Mouse (Mus musculus) T-helper 2 cell (primary cell): Measurements from ENCODE around the gene Pkig.
"Not testable (repeated sequence)": the region's sequence is repeated elsewhere in the genome, so short reads cannot be mapped to it uniquely, and the experiment has no call there.

ENCODE experiments used
- in situ Hi-C: fragments of 300-600 bp; cut with MboI, MseI; formaldehyde crosslinking; loops from one replicate; pipeline ENCODE4 v1.15.1; 2025; ENCODE audit warnings: high pct_unique_total_duplicates

Gene Pkig

DNA sequence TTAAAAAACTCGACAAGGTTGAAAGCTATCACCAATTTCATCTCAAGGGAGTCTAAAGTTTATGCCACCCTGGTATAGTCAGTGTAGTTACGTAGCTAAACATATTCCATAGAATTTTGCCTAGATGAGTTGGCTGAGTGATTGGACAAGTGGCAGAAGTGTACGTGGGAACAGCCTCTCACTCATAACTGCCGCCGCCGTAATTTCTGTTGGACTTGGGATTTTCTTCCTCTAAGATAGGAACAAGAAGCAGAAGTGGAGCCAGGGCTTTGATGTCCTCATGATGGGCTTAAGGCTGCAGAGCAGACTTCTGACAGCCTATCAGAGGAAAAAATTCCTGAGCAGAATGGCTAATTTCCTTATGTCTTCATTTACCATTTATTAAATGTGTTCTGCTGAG is 17.5 kb downstream of the Pkig start:
- in situ Hi-C loops = no loop called here

DNA sequence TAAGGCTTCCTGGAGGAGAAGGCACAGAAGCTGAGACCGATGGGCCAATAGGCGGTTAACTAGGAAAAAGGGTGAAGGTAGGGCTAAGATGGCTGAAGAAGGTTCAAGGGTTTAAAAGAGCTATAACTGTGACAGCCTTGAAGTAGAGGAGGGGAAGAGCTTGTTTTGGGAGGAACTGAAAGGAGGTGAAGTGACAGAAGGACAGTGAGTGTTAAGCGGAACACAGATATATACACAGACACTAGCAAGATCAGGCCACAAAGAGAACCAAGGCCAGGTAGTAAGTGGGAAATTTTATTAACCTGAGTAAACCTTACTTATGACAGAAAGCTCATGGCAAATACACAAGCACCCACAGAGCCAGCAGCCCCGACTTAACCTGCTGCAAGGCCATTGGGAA is 18.1 kb downstream of the Pkig start:
- in situ Hi-C loops = no loop called here

DNA sequence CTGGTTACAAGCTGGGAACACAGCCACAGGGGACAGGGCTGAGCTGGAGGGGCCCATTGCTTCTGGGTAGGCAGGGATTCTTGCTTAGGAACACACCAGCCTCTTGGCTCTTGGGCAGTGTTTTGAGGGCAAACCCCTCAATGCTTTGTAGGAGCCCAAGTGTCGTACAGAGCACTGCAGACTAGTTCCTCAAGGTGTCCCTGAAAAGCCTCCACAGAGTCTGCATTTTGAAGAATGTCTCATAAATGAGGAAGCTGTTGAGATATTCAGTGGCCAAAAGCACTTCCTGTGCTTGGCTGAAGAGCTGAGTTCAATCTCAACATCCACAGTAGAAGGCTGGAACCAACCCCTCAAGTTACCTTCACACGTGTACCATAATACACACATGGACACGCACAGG is 18.6 kb downstream of the Pkig start:
- in situ Hi-C loops = no loop called here

DNA sequence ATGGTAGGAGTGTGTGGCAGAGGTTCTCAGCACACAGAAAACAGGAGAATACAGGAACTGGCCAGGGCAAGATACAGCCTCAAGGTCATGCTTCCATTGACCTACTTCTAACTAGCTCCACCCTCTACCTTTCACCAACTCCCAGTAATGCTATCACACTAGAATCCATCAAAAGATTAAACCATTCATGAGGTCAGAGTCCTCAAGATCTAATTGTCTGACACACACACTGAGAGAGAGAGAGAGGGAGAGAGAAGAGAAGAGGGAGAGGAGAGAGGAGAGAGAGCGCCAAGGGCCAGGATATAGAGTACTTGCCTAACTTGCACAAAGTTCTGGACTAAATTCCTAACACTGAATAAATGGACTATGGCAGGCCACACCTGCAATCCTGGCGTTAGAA is 24.2 kb downstream of the Pkig start:
- in situ Hi-C loops = no loop called here

DNA sequence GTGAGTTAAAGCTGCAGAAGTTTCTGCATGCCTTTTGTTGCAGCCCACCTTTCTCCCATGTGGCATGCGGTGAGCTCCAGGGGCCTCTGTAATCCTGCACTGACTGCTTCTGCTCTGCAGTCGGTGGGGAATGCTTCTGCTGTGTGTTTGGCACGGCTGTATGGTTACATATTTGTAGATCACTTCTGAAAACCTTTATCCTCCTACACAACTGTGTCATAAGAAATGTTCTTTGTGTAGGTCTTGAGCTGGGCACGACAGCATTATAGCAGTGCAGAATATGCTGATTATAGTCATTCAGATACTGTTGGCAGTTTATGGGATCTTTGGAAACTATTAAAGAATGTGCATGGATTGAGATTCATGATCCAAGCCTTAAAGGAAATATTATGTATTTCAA is 27.1 kb downstream of the Pkig start:
- in situ Hi-C loops = no loop called here

DNA sequence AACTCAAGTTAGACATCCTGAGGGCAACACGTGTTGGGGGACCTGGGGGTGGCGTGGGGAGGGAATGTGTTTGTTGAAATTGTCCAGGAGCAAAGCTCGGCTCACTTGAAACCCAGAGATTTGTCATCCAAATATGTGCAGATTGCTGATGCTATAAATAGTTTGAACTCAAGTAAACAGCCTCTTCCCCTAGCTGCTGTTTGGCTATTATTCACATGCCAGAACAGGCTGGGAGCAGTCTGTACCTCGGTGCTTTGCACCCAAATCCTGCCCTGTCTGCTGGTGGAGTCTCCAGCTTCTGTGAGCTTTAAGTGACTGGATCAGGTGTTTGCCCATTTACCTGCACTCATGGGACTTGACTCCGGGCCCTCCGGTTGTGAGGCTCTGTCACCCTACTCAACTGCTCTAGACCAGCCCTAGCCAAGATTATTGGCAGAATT is 27.6 kb downstream of the Pkig start:
- in situ Hi-C loops = no loop called here

DNA sequence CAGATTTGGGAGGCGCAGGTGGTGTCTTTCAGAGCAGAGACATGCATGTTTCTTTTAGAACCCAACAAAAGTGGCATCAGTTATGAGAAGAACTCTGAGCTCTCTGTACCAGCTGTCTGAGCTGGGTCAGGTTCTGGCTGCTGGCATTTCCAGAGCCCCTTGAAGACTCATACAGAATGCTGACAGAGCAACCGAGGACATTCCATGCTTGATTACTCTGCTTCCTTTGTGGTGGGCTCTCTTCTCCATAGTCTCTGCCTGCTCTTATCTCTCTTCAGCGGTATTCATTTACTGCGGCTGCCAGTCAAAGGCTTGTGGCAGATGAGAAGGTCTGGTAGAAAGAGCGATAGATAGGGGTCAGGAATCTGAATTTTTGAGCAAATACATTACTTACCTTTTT is 28.0 kb downstream of the Pkig start:
- in situ Hi-C loops = no loop called here

DNA sequence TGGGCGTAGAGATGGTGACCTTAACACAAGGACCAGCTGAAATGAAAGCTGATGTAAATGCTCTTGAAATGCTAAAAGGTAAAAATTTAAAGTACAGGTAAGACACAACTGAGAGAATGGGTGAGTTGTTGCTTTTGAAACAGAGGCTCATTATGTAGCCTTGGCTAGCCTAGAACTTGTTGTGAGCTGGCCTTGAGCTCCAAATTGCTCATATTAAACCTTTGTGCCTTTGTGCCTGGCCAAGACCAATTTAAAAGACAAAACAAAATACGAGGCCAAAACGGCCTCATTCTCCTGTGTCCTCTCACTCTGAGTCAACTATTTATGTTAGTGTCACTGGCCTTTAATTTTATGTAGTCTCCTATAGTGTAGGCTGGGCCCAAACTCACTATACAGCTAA is 28.7 kb downstream of the Pkig start:
- in situ Hi-C loops = no loop called here

DNA sequence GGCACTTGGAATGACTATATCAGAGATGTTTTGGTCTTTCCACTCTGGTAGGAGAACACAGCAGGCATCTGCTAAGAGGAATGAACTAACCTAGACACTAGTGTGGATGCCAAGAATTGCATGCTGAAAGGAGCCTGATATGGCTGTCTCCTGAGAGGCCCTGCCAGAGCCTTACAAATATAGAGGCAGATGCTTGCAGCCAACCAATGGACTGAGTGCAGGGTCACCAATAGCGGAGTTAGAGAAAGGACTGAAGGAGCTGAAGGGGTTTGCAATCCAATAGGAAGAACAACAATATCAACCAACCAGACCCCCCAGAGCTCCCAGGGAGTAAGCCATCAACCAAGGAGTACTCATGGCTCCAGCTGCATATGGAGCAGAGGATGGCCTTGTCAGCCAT is 30.2 kb downstream of the Pkig start:
- in situ Hi-C loops = not testable (repeated sequence)

DNA sequence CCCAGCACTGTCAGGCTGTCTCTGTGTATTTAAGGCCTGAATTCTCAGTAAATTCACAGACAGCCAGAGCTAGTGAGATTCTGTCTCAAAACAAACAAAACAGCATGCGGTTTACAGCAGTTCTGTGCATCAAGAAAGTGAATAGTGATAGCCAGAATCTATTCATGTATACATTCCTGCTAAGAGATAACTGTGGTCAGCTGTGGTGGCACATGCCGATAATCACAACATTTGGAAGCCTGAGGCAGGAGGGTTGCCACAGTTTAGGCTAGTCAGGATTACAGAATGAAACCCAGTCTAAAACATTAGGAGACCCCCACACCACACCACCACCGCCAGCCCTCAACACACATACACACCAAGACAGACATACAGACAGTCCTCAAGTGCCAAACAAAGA is 31.6 kb downstream of the Pkig start:
- in situ Hi-C loops = no loop called here

DNA sequence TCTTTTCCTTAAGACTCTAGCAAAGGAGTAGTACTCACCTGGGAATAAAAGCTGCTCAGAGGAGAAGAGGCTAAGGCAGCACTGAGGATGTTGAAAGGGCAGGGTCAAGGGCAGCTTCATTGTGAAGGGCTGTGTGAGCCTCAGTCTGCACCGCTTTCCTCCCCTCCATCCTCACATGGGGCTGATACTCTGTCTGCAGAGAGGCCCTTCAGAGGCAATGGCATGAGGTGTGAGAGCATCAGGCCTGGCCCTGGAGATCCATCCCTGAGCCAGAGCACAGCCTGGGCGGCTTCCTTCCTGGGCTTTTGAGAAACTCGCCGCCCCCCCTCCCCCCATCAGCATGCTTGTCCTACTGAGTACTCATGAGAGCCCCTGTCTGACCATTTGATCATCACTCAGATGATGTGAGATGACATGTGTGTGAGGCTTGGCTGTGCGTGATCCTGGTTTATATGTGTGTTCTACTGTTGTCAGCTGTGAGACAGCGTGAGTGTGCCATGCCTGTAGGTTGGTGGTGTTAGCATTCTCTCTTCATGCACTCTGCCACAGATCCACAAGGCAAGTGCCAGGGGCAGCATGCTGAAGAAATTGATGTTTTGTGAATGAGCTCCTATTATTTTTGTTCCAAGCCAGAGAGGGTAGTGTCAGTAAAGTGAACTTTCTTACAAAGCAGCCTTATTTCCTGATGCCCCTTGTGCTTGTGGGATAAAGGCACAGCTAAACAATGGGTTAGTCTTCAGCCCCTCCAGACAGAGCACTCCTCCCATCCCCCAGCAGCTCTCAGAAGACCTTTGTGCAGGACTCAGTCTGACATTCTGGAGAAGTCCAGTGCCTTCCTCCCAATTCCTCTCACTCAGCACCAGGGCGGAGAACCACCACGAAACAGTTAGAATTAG is 32.5 kb downstream of the Pkig start:
- in situ Hi-C loops = no loop called here

DNA sequence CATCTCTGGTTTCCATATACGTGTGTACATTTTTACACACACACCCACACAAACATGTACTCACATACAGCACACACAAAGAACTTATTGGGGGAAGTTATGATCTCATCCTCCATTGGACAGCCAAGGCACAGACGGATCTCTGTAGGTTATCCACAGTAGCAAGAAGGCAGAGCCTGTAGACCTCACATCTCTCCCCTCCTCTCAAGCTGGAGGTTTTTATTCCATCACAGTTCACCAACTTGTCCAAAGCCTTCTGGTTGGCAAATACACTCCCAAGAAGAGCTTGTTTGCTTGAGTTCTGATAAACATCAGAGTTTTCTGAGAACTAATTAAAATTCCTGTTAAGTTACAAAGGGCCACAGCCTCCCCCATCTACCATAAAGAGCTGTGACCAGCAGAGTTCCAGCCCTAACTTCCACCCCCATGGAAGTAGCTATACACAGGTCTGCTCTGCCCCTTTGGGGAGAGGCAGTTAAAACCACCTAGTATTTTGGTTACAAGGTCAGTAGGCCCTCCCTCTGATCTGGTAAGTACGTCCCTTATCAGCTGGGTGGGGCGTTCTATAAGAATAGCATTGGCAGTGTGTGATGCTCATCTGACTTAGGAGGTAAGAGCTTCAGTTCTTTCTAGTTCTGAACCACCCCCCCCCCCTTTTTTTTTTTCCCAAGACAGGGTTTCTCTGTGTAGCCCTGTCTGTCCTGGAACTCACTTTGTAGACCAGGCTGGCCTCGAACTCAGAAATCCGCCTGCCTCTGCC is 33.8 kb downstream of the Pkig start:
- in situ Hi-C loops = no loop called here

DNA sequence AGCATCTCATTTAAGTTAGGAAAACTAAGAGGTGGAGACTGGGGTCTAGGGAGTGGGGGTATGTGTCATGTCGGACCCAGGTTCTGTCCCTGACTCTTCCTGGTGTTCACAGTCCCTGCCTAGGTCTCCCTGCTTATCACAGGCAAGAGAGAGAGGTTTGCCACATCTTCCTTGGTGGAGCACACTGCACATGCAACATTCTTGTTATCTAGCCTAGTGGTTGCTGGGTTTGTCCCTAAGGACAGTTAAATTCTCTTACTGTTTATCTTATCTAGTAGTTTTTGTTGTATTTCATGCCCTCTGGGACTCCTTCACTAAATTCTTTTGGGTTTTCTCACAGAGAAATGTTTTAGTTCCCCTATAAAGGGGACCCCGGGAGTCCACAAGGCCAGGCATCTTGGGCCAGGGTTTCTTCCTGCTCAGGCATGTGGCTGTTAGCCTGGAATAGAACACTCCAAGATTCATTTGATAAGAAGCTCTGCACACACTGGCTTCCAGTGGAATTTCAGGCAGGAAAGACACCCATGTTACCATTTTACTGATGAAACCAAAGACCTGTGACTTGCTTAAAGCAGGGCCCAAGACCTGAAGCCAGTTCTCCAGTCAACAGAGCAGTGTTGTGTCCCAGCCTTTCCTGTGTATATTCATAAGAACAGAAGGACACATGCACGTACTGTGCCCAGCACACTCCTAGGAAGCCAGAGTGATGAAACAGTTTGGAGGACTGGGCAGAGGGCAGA is 34.9 kb downstream of the Pkig start:
- in situ Hi-C loops = no loop called here

DNA sequence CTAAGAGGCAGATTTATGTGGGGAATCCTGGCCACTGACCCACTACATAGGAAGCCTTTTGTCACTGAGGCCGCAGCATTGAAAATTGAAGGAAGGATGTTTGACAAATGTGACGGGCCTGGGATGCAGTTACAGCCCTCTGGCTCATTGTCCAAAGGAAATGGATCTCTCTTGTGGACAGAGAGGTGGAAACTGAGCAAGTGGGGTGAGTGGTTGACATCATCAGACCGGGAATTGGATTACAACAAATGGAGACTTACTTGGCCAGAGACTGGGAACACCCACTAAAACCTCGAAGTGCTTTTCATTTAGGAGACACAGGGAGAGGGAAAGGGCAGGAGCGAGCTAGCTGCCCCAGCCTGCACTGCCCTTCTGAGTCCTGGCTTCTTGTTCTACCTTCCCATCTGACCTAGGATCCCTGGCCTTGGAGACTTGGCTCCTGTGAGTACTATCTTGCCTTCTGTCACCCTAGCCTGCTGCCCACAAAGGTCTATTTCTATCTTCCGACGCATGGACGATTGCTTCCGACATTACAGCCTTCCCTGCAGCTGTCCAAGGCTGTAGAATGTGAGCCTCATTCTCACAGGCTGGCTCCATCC is 35.6 kb downstream of the Pkig start:
- in situ Hi-C loops = no loop called here

DNA sequence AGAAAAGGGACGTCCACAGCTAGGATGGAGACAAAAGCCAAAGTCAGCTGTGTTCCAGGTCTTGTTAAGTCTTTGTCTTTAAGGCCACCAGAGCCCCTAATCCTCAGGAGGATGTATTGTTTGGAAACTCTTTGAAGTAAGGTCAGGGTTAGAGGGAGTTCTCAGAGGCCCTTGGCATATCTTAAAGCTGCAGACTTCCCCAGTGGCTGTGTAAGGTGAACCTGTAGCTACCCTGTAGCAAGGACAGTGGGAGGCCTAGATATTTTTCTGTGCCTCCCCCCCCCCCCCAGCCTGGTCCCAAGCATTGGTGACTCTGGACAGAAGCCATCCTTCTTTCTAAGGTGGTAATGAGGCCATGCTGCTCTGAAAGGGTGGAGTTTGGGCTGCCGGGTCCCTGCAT is 38.6 kb downstream of the Pkig start:
- in situ Hi-C loops = no loop called here

DNA sequence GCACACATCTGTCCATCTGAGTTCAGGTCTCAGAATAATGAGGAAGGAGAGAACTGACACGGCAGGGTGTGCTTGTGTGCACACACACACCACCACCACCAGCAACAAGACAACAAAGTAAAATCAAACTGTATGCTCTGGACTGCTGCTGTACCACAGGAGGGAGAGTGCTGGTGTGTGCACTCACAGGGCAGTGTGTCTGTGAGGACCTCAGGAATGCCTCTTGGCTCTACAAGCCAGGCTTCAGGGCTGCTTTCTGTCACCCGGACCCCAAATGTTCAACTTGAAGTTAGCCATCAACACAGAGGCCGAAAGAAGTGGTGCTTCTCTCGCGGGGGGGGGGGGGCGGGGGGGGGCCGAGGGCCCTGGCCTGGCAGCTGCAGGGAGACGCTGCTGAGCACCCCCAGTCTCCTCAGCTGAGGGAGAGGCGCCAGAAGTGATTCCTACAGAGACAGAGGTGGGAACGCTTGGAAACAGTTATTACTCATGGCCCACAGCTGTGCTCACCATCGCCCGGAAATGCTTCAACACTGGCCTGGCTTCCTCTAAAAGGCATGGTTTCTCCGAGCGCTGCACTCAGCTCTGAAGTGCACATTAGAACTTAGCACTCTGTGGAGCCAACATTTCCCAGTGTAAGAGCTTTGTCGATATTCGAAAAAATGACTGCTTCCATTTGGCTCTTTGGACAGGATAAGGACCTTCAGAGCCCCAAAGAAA is 39.7 kb downstream of the Pkig start:
- in situ Hi-C loops = no loop called here

DNA sequence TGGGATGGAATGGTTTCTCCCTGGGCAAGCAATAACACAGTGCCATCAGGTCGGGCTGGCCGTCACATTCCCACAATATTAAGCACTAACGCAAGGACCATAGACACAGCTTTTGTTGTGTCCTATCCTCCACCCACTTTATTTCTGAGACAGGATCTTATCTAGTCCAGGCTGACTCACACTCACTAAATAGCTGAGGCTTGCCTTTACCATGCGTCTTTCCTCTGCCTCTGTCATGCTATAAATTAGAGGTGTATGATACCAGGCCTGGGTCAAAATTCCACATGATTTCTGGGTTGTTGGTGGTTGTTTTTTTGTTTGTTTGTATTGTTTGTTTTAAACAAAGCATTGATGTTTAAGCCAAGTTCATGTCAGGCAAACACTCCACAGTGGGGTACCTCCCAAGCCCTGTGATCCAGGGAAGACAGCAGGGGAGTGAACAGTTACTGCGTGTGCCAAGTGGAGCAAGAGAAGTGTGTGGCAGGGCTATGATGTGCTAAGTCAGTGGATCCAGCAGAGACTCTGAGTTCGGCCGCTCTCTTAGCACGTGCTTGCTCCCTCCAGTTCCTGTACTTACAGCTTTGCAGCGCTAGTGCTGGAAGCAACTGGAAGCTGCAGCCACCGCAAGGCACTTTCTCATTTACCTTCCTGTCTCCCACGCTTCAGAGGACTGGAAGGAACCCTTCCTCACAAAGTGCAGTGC is 41.0 kb downstream of the Pkig start:
- in situ Hi-C loops = no loop called here

DNA sequence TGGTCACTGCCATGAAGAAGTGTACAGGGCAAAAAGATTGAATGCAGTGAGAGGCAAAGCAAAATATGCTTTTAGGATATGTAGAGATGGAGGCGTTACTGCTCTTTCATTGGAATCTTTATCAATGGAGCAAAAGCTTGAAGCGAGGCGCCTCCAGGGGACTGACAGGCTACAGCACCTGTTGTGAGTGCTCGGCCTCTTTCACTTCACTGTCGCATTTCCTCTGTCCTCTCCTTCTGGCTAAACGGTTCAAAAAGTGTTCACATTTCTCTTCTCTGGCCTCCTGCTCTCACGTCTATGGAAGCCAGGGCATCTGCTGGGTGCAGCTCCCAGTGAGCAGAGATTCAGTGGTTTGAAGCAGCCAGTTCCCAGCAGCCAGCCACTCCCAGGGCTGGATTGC is 44.2 kb downstream of the Pkig start:
- in situ Hi-C loops = no loop called here

DNA sequence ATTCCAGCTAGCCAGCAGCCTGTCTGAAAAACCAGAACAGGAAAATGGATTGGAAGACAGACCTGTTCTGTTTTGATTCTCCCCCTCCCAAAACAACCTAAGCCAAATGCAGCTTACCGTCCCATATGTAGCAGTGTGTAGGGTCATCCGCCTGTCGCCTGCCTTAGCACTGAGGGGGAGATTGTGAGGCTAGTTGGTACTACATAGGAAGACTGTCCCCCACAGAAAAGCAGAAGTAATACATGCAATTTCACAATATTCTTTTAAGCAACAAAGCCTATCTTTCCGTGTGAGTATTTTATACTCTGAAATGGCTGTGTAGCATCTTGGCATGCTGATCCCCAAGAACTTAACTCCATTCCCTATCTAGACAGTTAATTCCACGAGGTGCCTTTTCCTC is 44.7 kb downstream of the Pkig start:
- in situ Hi-C loops = no loop called here

DNA sequence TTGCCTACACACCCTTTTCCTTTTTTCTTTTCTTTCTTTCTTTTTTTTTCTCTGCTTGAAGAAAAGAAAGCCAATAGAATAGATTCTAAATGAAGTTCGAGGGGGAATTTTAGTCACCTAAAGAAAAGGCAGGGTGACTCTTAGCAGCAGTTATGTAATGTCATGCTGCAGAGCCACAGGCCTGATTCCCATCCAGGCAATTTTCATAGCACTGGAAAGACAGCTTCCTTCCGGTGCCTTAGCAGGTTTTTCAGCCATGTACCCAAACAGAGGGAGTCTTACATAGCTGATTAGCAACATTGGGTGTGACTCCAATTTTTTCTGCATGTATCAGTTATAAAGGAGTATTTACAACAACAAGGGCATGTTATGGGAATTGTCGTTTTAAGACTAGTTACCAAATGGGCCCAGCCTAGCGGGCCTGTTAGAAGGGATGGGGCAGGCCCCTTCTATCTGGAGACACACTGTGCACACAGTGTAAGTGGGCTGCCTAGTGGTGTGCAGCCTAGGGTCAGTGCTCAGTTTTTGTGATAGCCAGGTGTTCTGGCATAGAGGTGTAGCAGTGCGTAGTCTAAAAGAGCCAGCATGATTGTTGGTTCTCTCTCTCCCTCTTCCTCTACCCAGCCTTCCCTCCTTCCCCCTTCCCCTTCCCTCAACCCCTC is 45.5 kb downstream of the Pkig start:
- in situ Hi-C loops = no loop called here
